Comparison of ENCODE assay signal across 22 mouse cellular contexts in the genomic region with DNA sequence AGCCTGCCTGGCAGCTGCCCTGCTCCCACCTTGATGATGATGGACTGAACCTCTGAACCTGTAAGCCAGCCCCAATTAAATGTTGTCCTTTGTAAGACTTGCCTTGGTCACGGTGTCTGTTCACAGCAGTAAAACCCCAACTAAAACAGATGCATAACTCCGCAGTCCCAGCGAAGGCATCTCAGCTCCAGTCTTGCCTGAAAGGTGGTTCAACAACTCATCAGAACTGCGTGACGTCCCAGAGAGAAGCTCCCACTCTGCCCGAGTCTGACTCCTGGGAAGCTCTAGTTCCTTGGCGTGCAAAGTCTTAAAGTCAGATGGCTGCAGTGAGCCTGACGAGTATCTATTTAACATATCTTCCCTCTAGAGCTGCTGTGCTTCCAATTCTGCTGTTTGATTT.
"Had no signal": no experiment of that assay in that cellular context is flagged by ENCODE, and none has a peak within 500 bp of the region (broad histone marks: within the 10 kb centered on the region; RNA-seq: fewer than 3 reads in every experiment).

No protein-coding gene starts in this region.

- DNase-seq: kidney, adult 18-20 months; kidney, postnatal 36 days; layer of hippocampus, postnatal 36 days; lung, adult 18-20 months; lung, postnatal 10 days; lung, postnatal 36 days; right cerebral cortex, adult 18-20 months; right cerebral cortex, postnatal 25 days; thymus, adult 18-20 months; thymus, postnatal 36 days had no signal

- H3K36me3 ChIP-seq: intestine, embryonic 15.5 days; limb, embryonic 12.5 days; limb, embryonic 15.5 days; lung, embryonic 15.5 days; midbrain, embryonic 10.5 days; midbrain, embryonic 13.5 days had no signal

- H3K27me3 ChIP-seq: intestine, embryonic 15.5 days; limb, embryonic 12.5 days; limb, embryonic 15.5 days; lung, embryonic 15.5 days had no signal

- H3K4me3 ChIP-seq: intestine, embryonic 15.5 days; left cerebral cortex, adult 2 months; limb, embryonic 12.5 days; limb, embryonic 15.5 days; lung, embryonic 15.5 days; megakaryocyte, embryonic 14.5 days; midbrain, embryonic 10.5 days; midbrain, embryonic 13.5 days; myocyte had no signal

- H3K4me2 ChIP-seq: intestine, embryonic 15.5 days; limb, embryonic 12.5 days; limb, embryonic 15.5 days; lung, embryonic 15.5 days; midbrain, embryonic 13.5 days had no signal

- H3K27ac ChIP-seq: intestine, embryonic 15.5 days; kidney, postnatal 0 days; left cerebral cortex, adult 2 months; limb, embryonic 12.5 days; limb, embryonic 15.5 days; liver, embryonic 14.5 days; lung, embryonic 15.5 days; midbrain, embryonic 10.5 days; midbrain, embryonic 13.5 days had no signal

- H3K9ac ChIP-seq: intestine, embryonic 15.5 days; limb, embryonic 12.5 days; limb, embryonic 15.5 days; liver, embryonic 14.5 days; lung, embryonic 15.5 days; midbrain, embryonic 13.5 days had no signal

- H3K9me3 ChIP-seq: intestine, embryonic 15.5 days; limb, embryonic 12.5 days; limb, embryonic 15.5 days; lung, embryonic 15.5 days; midbrain, embryonic 10.5 days; midbrain, embryonic 13.5 days had no signal

- ATAC-seq: intestine, embryonic 15.5 days; midbrain, embryonic 13.5 days; midbrain, embryonic 16.5 days had no signal

- H3K4me1 ChIP-seq: intestine, embryonic 15.5 days; limb, embryonic 12.5 days; limb, embryonic 15.5 days; lung, embryonic 15.5 days; megakaryocyte, embryonic 14.5 days; midbrain, embryonic 10.5 days; midbrain, embryonic 13.5 days had no signal
